Mouse (Mus musculus) ES-E14 (cell line): ENCODE measurements around the gene Phldb1.

Experiments used
- HCFC1 ChIP-seq: IDR thresholded peaks from 2 replicates; pipeline ENCODE4 v1.6.1; 2012; ENCODE audit warnings: low read length, inconsistent platforms, borderline replicate concordance; ENCODE audit not compliant: insufficient read depth
- MAFK ChIP-seq: IDR thresholded peaks from 2 replicates; pipeline ENCODE4 v1.6.1; 2014; ENCODE audit warnings: mild to moderate bottlenecking, low read depth, low read length, inconsistent platforms; ENCODE audit not compliant: insufficient read depth
- ZC3H11A ChIP-seq: IDR thresholded peaks from 2 replicates; pipeline ENCODE4 v1.6.1; 2012; ENCODE audit warnings: low read depth, mild to moderate bottlenecking, inconsistent platforms, low read length, borderline replicate concordance
- ZNF384 ChIP-seq: IDR thresholded peaks from 2 replicates; pipeline ENCODE4 v1.6.1; 2012; ENCODE audit warnings: low read depth, low read length, inconsistent platforms

GRCm38 (mm10) chr9:44663706-44664105, 71.3 kb downstream of the Phldb1 start:
- no peak for TF ChIP-seq ZC3H11A
- TF ChIP-seq HCFC1: no peak
- no peak for TF ChIP-seq ZNF384
- no peak for TF ChIP-seq MAFK
